Mouse (Mus musculus) kidney, postnatal 14 days (tissue): ENCODE results near the gene Hk2.

ENCODE experiments used
- DNase-seq: peaks from one replicate; pipeline ENCODE4 v3.0.0; 2022; ENCODE audit warnings: mixed read lengths

Gene Hk2

DNA sequence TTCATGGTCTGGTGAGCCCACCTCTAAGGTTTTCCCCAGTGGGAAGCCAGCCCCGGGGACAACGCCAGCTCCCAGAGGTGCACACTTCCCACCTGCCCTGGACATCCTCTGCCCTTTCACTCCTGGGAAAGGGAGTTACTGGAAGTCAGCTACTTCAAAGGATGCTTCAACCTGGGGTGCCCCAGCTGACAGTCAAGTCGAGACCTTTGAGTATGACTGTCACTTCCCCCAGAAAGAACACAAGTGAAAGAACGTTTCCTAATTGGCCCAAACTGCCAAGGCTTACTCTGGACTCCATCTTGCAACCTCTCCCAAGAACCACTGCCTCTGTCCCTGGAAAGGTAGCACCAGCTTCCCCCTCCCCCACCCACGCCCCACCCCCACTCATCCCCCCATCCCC, 4.5 kb downstream of the Hk2 start:
- no peak for DNase-seq

DNA sequence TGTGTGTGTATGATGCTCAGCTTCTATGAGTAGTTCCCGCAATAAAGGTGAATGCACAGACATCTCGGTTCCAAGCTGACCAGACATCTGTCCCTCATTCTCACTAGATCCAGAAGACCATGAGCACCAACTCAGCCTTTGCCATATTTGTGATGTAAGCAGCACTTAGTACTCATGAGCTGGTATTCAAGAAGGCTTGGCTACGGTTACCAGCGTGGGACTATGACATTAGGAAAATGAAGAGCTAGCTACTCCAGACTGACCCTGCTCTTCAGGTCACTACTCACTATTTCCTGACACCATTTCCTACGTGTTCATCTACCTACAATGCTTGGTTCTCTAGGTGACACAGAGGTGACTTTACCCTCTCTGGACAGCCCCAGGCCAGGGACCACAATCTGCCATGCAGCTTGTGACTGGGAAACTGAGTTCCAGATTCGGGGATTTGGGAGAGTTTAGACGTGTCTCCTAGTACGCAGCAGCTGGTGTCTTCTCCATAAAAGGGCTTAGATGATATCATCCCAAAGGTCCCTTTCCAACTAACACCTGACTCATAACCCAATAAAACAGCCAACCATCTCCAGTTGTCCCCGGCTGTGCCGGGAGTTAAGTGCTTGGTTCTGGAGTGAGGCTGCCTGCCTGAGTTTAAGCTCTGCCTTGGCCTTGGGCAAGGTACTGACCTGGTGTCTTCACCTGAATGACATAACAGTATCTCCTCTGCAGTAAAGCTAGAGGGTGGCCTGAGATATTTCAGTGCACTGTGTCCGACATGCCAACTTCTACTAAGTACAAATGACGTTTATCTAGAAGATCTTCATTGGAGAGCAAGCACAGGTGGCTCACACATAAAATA, 6.3 kb downstream of the Hk2 start:
- no peak for DNase-seq

DNA sequence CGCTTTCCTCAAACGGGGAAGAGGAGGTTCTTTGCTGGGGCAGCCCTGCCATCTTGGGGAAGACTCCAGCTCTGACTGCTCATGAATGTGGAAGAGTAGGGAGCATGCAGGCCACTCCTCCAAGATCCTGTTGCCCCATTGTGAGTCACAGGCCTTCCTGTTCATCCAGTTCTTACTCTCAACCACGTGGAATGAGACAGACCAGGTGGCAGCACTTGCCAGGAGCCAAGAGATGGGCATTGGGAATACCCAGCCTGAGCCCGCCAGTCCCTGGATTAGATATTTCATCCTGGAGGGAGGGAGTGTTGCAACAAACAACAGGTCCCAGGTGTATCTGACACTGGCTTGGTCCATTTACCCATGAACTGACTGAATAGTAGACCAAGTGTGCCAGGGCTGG, 7.6 kb downstream of the Hk2 start:
- no peak for DNase-seq

DNA sequence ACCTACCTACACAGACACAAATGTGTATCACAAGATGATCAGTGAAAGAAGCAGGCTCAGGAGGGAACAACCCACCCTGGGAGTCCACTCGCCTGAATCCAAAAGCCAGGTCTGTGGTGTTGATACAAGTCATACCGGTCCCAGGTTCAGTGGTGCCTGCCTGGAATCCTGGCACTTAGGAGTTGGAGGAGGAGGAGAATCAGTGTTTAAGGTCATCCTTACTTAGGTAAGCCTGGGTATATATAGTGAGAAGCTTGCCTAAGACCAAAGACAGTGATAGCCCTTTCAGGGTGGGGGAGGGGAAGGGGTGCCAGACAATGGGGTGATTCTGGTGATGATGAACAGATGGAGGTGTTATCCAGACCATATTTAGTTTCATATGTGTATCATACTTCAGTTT, 9.0 kb downstream of the Hk2 start:
- DNase-seq, result no peak

DNA sequence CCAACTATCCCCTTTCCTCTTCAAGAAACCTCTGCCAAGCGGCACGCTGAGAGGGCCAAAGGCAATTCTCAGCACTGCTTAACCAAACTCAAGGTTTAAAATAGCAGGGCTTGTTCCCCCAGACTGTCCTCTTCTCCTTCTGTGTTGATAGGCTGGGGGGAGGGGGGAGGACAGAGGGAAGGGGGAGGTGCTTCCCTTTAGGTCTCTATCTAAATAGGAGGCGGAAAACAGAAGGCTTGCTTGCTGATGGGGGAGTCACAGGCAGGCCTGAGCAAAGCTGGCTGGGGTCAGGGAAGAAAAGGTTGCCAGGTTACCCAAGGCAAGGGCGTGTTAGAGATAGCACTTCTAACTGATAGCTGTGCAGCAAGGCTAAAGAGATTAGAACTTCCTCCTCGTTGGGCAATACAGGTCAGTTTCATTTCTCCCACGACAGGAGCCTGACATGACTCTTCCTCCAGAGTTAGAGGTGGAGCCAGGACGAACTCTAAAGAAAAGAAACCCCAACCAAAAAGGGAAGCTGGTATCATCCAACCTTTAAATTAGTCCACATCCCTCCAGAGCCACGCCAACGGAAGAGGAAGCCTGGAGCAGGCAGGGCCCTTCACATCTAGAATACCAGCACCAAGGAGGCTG, 10.3 kb downstream of the Hk2 start:
- no peak for DNase-seq

GRCm38 (mm10) chr6:82762728-82763127, 11.5 kb downstream of the Hk2 start:
- no peak for DNase-seq

- DNase-seq, result no peak
Observed at GRCm38 (mm10) chr6:82760749-82761357, 13.4 kb downstream of the Hk2 start.

- no peak for DNase-seq
Observed at GRCm38 (mm10) chr6:82759241-82759640, 15.0 kb downstream of the Hk2 start.

DNA sequence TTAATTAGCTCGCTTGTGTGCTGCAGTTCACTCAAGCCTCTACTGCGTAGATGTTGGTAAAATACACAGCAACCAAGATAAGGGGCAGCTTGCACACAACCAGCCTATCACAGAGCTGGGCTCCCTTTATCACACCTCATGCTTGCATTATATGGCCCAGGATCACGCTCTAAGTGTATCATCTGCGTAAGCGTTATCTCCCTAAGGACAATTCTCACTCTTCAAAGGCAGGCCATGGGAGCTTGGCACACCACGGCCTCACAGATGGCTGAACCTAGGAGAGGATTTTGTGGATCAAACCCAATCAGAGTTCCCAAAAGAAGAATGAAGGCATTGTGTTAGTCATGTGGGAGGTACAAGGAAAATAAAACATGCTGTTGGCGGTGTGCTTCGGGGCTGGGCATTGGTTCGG, 17.4 kb downstream of the Hk2 start:
- DNase-seq, result no peak

- DNase-seq, result no peak
Observed at GRCm38 (mm10) chr6:82756216-82756615, 18.0 kb downstream of the Hk2 start.

DNA sequence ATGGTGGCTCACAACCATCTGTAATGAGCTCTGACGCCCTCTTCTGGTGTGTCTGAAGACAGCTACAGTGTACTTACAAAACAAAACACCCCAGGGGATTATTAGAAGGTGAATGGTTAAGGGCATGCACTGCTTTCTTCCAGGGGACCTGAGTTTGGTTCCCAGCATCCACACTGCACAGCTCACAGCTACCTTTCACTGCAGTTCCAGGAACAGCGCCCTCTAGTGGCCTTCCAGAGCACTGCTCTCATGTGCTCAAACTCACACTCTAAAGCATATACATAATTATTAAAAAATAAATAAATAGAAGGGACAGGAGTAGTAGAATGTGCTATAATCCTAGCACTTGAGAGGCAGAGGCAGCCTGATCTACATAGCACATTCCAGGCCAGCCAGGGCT, 18.9 kb downstream of the Hk2 start:
- no peak for DNase-seq

DNA sequence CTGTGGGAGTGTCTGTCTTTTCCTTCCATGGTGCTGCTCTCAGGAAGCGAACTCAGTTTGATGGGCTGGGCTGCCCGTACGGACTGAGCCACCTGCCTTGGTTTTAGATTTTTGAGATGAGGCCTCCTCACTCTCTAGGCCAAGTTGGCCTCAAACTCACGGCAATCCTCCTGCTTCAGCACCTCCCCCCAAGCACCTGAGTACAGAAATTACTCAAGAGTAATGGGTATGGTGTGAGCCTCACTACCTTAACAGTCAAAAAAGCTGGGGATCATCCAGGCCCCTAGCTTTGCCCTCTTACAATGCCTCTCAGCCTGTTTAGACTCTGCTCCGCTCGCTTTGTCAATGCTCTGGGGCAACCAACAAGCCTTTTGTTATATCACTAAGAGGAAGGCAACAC, 19.5 kb downstream of the Hk2 start:
- DNase-seq, result no peak

DNA sequence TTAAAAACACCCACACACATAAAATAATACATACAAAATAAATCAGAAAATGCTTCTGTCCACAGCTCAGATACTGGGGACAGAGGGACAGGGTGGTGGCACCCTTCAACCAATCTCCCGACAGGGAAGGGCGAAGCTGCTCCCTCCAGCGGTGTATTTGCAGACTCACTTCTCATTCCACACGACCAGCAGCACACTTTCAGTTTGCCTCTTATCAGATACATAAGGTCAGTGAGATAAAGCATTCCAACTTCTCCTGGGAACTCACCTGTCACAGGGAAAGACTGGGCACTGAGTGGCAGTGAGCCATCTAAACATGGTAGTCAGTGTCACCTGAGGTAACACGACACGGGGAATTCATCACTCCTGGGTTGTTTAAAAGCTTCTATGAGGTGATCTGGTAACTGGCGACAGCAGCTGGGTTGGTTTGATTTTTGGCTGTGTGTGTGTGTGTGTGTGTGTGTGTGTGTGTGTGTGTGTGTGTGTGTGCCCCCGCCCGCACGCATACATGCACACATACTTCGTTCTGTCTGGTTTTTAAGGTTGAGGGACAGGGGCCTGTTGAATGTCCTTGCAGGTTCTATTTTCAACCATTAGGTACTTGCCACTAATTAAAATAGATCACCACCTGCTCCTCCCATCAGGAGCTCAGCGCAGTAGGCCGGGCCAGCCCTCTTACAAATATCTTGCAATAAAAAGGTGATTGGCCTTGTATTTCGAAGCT, 20.5 kb downstream of the Hk2 start:
- DNase-seq, result no peak

GRCm38 (mm10) chr6:82753061-82753460, 21.2 kb downstream of the Hk2 start:
- DNase-seq, result no peak

GRCm38 (mm10) chr6:82751791-82752190, 22.5 kb downstream of the Hk2 start:
- no peak for DNase-seq

- DNase-seq, result peak; percentile 45
Observed at GRCm38 (mm10) chr6:82751031-82751430, 23.2 kb downstream of the Hk2 start.

- no peak for DNase-seq
Observed at GRCm38 (mm10) chr6:82750063-82750462, 24.2 kb downstream of the Hk2 start.

DNA sequence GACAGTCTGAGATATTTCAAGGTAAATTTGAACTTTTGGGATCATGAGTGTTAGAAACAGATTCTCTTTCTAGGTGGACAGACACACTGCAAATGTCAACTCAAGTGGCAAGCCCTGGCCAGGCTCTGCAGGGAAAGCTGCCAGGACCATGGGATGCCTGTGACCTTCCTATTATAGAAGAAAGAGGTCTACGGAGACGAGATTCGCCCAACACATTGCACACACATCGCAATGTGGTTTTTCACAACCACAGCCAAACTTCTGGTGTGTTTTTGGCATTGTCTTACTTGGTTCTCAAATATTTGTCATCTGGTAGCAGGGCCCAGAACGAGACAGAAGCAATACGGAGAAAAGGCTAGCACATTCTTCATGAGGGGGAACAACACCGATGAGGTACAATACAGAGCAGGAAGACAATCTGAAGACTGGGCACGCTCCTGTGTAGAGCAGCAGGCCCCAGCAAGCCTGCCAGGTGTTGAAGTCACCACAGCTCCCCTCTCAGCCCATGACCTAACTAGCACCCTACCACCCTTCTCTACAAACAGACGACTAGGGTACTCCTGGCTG, 26.1 kb downstream of the Hk2 start:
- no peak for DNase-seq

DNA sequence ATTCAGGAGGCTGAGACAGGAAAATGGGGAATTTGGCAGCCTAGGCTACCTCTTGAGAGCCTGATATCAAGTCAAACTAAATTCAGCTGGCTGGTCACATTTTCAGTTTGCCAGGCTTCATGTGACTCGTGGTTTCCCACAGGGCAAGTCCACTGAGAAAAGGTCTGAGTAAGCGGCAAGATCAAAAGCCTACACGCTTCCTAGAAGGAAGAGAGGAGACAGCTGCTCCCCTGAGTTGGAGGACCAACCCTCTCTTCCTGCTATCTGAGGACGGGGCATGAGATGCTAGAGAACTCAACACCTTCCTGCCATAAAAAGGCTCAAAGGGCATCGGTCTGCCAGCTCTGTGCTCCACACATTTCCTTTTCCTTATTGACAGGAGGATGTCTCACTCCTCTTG, 27.2 kb downstream of the Hk2 start:
- DNase-seq, result no peak

DNA sequence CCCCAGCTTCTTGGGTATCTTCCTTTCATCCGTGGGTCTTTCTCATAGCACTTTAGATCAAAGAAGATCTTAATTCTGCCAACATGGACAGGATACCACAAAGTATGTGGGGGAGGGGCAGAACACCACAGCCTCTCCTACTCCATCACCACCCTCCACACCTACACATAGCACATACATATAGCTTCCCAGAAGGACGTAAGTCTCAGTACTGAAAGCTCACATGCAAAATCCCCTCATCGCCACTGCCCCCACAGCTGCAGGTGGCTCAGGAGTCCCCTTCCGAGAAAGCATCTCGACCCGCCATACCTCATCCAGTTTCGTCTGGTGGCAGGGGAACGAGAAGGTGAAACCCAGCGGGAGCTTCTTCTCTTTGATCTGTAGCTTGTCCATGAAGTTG, 29.7 kb downstream of the Hk2 start:
- DNase-seq, result no peak

- no peak for DNase-seq
Observed at GRCm38 (mm10) chr6:82741518-82741880, 32.8 kb downstream of the Hk2 start.

GRCm38 (mm10) chr6:82740868-82741517, 33.3 kb downstream of the Hk2 start:
- DNase-seq, result no peak

GRCm38 (mm10) chr6:82740269-82740668, 34.0 kb downstream of the Hk2 start:
- DNase-seq, result peak; percentile 72
